16 mouse cellular contexts compared by ENCODE assay signal in genomic region chr1:132196337-132196736, GRCm38 (mm10). TPM values are rescaled to one million over a fixed set of nuclear protein-coding genes. Genes with fewer than 3 reads are reported as not detected.
A peak's percentile ranks its signal among the peaks of the same experiment; 100 is the strongest.
DNase-seq lines count a peak whose midpoint lies in the region; ATAC-seq and TF ChIP-seq lines count a peak whose summit lies in the region.
"Had no signal": no experiment of that assay in that cellular context is flagged by ENCODE, and none has a peak within 500 bp of the region (broad histone marks: within the 10 kb centered on the region; RNA-seq: fewer than 3 reads in every experiment).

No protein-coding gene starts in this region.

- no peak for TF ChIP-seq CTCF in lung, embryonic 14.5 days (IDR thresholded peaks at IDR 0.05; ENCODE audit: low read depth)
- TF ChIP-seq CTCF in layer of hippocampus, adult 2 months (conservative IDR thresholded peaks at IDR 0.05) = no peak

- H3K9ac ChIP-seq in lung, embryonic 14.5 days = no peak overlapping the region
- peak overlapping the region; percentile 36; the same call in 1 of the 2 replicates for H3K9ac ChIP-seq in forebrain, embryonic 12.5 days
- peak overlapping the region; percentile 56 for H3K9ac ChIP-seq in neural tube, embryonic 13.5 days
- H3K9ac ChIP-seq: limb, embryonic 15.5 days had no signal

- H3K4me1 ChIP-seq in lung, embryonic 14.5 days (ENCODE audit: insufficient read depth) = peaks cover 4% of the 10 kb centered on the region; the same call in 1 of the 2 replicates
- H3K4me1 ChIP-seq in forebrain, embryonic 12.5 days = peaks cover 97% of the 10 kb centered on the region
- H3K4me1 ChIP-seq in limb, embryonic 10.5 days = peaks cover 100% of the 10 kb centered on the region
- peaks cover 98% of the 10 kb centered on the region for H3K4me1 ChIP-seq in neural tube, embryonic 13.5 days (replicated peaks)

- H3K4me3 ChIP-seq in lung, embryonic 14.5 days (ENCODE audit: low read depth, low read length) = no peak overlapping the region
- H3K4me3 ChIP-seq in forebrain, embryonic 12.5 days (replicated peaks) = no peak overlapping the region
- H3K4me3 ChIP-seq in limb, embryonic 10.5 days = peak overlapping the region; percentile 19; the same call in 1 of the 2 replicates
- H3K4me3 ChIP-seq in neural tube, embryonic 13.5 days = no peak overlapping the region
- no peak overlapping the region for H3K4me3 ChIP-seq in layer of hippocampus, adult 2 months
- H3K4me3 ChIP-seq: erythroblast, embryonic 14.5 days; limb, embryonic 15.5 days had no signal

- 26% methylated on average over 7 of the region's 7 CpGs for WGBS in lung, embryonic 14.5 days
- WGBS in forebrain, embryonic 12.5 days = 6% methylated on average over 7 of the region's 7 CpGs
- 11% methylated on average over 7 of the region's 7 CpGs for WGBS in limb, embryonic 10.5 days
- WGBS in neural tube, embryonic 13.5 days = 9% methylated on average over 7 of the region's 7 CpGs

- H3K9me3 ChIP-seq in lung, embryonic 14.5 days (ENCODE audit: low read depth, low read length) = no peaks in the 10 kb centered on the region
- H3K9me3 ChIP-seq in forebrain, embryonic 12.5 days = no peaks in the 10 kb centered on the region
- no peaks in the 10 kb centered on the region for H3K9me3 ChIP-seq in limb, embryonic 10.5 days (replicated peaks)
- H3K9me3 ChIP-seq in neural tube, embryonic 13.5 days = no peaks in the 10 kb centered on the region
- H3K9me3 ChIP-seq: limb, embryonic 15.5 days had no signal

- H3K27me3 ChIP-seq in lung, embryonic 14.5 days (ENCODE audit: insufficient read depth, low read length) = peaks cover 24% of the 10 kb centered on the region
- peaks cover 7% of the 10 kb centered on the region; the same call in 1 of the 2 replicates for H3K27me3 ChIP-seq in forebrain, embryonic 12.5 days
- peaks cover 80% of the 10 kb centered on the region for H3K27me3 ChIP-seq in limb, embryonic 10.5 days (ENCODE audit: low read depth, poor library complexity, severe bottlenecking)
- 0 out of 2 replicates have a peak, but pooled peaks cover 6% of the 10 kb centered on the region for H3K27me3 ChIP-seq in neural tube, embryonic 13.5 days

- ATAC-seq in lung, embryonic 14.5 days (ENCODE audit: insufficient read depth) = peak; percentile 32
- no peak for ATAC-seq in forebrain, embryonic 12.5 days (ENCODE audit: low FRiP score)
- ATAC-seq in neural tube, embryonic 13.5 days (ENCODE audit: low read depth) = no peak

- H3K4me2 ChIP-seq in lung, embryonic 14.5 days = no peak overlapping the region
- H3K4me2 ChIP-seq in forebrain, embryonic 12.5 days = peak overlapping the region; percentile 71; the same call in 1 of the 2 replicates
- H3K4me2 ChIP-seq in neural tube, embryonic 13.5 days = peak overlapping the region; percentile 86
- H3K4me2 ChIP-seq: limb, embryonic 15.5 days had no signal

- no peaks in the 10 kb centered on the region for H3K36me3 ChIP-seq in lung, embryonic 14.5 days (ENCODE audit: insufficient read depth)
- no peaks in the 10 kb centered on the region for H3K36me3 ChIP-seq in forebrain, embryonic 12.5 days (replicated peaks)
- no peaks in the 10 kb centered on the region; the same call in 1 of the 2 replicates for H3K36me3 ChIP-seq in limb, embryonic 10.5 days
- no peaks in the 10 kb centered on the region for H3K36me3 ChIP-seq in neural tube, embryonic 13.5 days
- H3K36me3 ChIP-seq: limb, embryonic 15.5 days had no signal

- H3K27ac ChIP-seq in lung, embryonic 14.5 days (ENCODE audit: low read depth) = peak overlapping the region; percentile 93
- H3K27ac ChIP-seq in forebrain, embryonic 12.5 days = peak overlapping the region; percentile 87
- H3K27ac ChIP-seq in limb, embryonic 10.5 days = peak overlapping the region; percentile 74
- H3K27ac ChIP-seq in neural tube, embryonic 13.5 days (replicated peaks) = no peak overlapping the region
- H3K27ac ChIP-seq in layer of hippocampus, adult 2 months = no peak overlapping the region
- H3K27ac ChIP-seq: limb, embryonic 15.5 days had no signal

- peak; percentile 59 for DNase-seq in lung, embryonic 14.5 days
- DNase-seq in lung, postnatal 10 days = no peak
- DNase-seq in limb, embryonic 10.5 days (ENCODE audit: low spot score) = peak; percentile 31
- no peak for DNase-seq in layer of hippocampus, adult 2 months (ENCODE audit: low spot score in 2 of 2)
- DNase-seq in thymus, postnatal 36 days = no peak
- DNase-seq in thymus, postnatal 14 days = no peak
- DNase-seq: kidney, adult 11 months; layer of hippocampus, adult 9-11 months had no signal

RNA-seq across cellular contexts. Expression of gene AC124108.1, which starts 5.1 kb away (rescaled TPM):
- polyA plus RNA-seq in lung, embryonic 14.5 days (2014; fragmentation: Nextera tagmentation; extraction: Ambion mirVana) = 0.78 and 1.0 TPM in 2 replicates
- polyA plus RNA-seq in forebrain, embryonic 12.5 days (2016; fragmentation: Nextera tagmentation; extraction: Ambion mirVana) = 5.0 and 5.7 TPM in 2 replicates
- polyA plus RNA-seq in limb, embryonic 10.5 days (2016; fragmentation: Nextera tagmentation; extraction: Ambion mirVana) = 0.64 and 0.65 TPM in 2 replicates
- polyA plus RNA-seq in neural tube, embryonic 13.5 days (2015; fragmentation: Nextera tagmentation; extraction: Ambion mirVana) = 2.7 and 3.5 TPM in 2 replicates
- total RNA-seq in layer of hippocampus, adult 2 months (2021) = under 1 TPM; 0.47 to 0.61 TPM
- total RNA-seq: common myeloid progenitor, adult 5-6 weeks; megakaryocyte progenitor cell, adult 5-6 weeks had no signal
- polyA plus RNA-seq: erythroblast, embryonic 14.5 days; heart, postnatal 0 days had no signal

RNA-seq across cellular contexts. Expression of gene Lemd1, which starts 5.1 kb away (rescaled TPM):
- polyA plus RNA-seq in lung, embryonic 14.5 days (2014; fragmentation: Nextera tagmentation; extraction: Ambion mirVana) = 1.9 and 3.1 TPM in 2 replicates
- 12.3 and 14.7 TPM in 2 replicates for polyA plus RNA-seq in forebrain, embryonic 12.5 days (2016; fragmentation: Nextera tagmentation; extraction: Ambion mirVana)
- 1.3 and 1.7 TPM in 2 replicates for polyA plus RNA-seq in limb, embryonic 10.5 days (2016; fragmentation: Nextera tagmentation; extraction: Ambion mirVana)
- polyA plus RNA-seq in neural tube, embryonic 13.5 days (2015; fragmentation: Nextera tagmentation; extraction: Ambion mirVana) = 19.1 and 22.6 TPM in 2 replicates
- under 1 TPM; 0.64 to 0.88 TPM for total RNA-seq in layer of hippocampus, adult 2 months (2021)
- total RNA-seq: common myeloid progenitor, adult 5-6 weeks; megakaryocyte progenitor cell, adult 5-6 weeks had no signal
- polyA plus RNA-seq: erythroblast, embryonic 14.5 days; heart, postnatal 0 days had no signal

RNA-seq across cellular contexts. Expression of gene Gm10188, which starts 33.2 kb away (rescaled TPM):
- polyA plus RNA-seq in lung, embryonic 14.5 days (2014; fragmentation: Nextera tagmentation; extraction: Ambion mirVana) = not detected in 2 replicates
- 0.38 and 0.59 TPM in 2 replicates for polyA plus RNA-seq in forebrain, embryonic 12.5 days (2016; fragmentation: Nextera tagmentation; extraction: Ambion mirVana)
- not detected in 2 replicates for polyA plus RNA-seq in limb, embryonic 10.5 days (2016; fragmentation: Nextera tagmentation; extraction: Ambion mirVana)
- polyA plus RNA-seq in neural tube, embryonic 13.5 days (2015; fragmentation: Nextera tagmentation; extraction: Ambion mirVana) = not detected in 2 replicates
- not detected for total RNA-seq in layer of hippocampus, adult 2 months (2021)
- total RNA-seq: common myeloid progenitor, adult 5-6 weeks; gastrocnemius, postnatal 4 days; megakaryocyte progenitor cell, adult 5-6 weeks had no signal
- polyA plus RNA-seq: erythroblast, embryonic 14.5 days; heart, postnatal 0 days; limb, embryonic 15.5 days had no signal

RNA-seq across cellular contexts. Expression of gene Cdk18, which starts 56.9 kb away (rescaled TPM):
- 7.3 and 8.0 TPM in 2 replicates for polyA plus RNA-seq in lung, embryonic 14.5 days (2014; fragmentation: Nextera tagmentation; extraction: Ambion mirVana)
- 0.56 and 1.0 TPM in 2 replicates for polyA plus RNA-seq in forebrain, embryonic 12.5 days (2016; fragmentation: Nextera tagmentation; extraction: Ambion mirVana)
- 3.7 TPM in 2 replicates for polyA plus RNA-seq in limb, embryonic 10.5 days (2016; fragmentation: Nextera tagmentation; extraction: Ambion mirVana)
- 0.11 and 0.47 TPM in 2 replicates for polyA plus RNA-seq in neural tube, embryonic 13.5 days (2015; fragmentation: Nextera tagmentation; extraction: Ambion mirVana)
- 10 to 100 TPM; 21.7 to 23.7 TPM for total RNA-seq in layer of hippocampus, adult 2 months (2021)
- polyA plus RNA-seq: erythroblast, embryonic 14.5 days had no signal

Comparison
In these comparisons a context has a peak if more than half of its experiments do, and no peak if none do; other contexts are left out.
1. DNase-seq: peak in lung, embryonic 14.5 days (single experiment) and limb, embryonic 10.5 days (single experiment); none in lung, postnatal 10 days (single experiment), layer of hippocampus, adult 2 months (0 of 2), thymus, postnatal 36 days (0 of 2) and thymus, postnatal 14 days (single experiment).
2. H3K27ac ChIP-seq: peak in lung, embryonic 14.5 days (single experiment), forebrain, embryonic 12.5 days (single experiment) and limb, embryonic 10.5 days (single experiment); none in neural tube, embryonic 13.5 days (single experiment) and layer of hippocampus, adult 2 months (single experiment).